Mouse (Mus musculus) heart, embryonic 16.5 days (tissue): ENCODE measurements around the gene Thsd7b. TPM values are rescaled to one million over a fixed set of nuclear protein-coding genes. Genes with fewer than 3 reads are reported as not detected.
"Not testable (repeated sequence)": the region's sequence is repeated elsewhere in the genome, so short reads cannot be mapped to it uniquely, and the experiment has no call there.

Source experiments
- ATAC-seq: fragments of 200-750 bp; cut with Nextera tagmentation; replicated peaks from 2 replicates; pipeline ENCODE4 v1.8.0; 2017; ENCODE audit warnings: moderate number of reproducible peaks; ENCODE audit not compliant: insufficient read depth, low FRiP score; ENCODE audit errors: extremely low read depth
- H3K27ac ChIP-seq: fragments of 300-500 bp; sonication (generic); 2 replicates; pipeline ENCODE4 v1.5.1; 2014; ENCODE audit warnings: mild to moderate bottlenecking, low read length, control low read depth, moderate library complexity
- H3K27me3 ChIP-seq: fragments of 300-500 bp; sonication (generic); 2 replicates; pipeline ENCODE4 v1.6.1; 2014; ENCODE audit warnings: low read length, mixed read lengths; ENCODE audit not compliant: control insufficient read depth, insufficient read depth
- H3K36me3 ChIP-seq: fragments of 300-500 bp; sonication (generic); 2 replicates; pipeline ENCODE4 v1.6.1; 2014; ENCODE audit not compliant: control insufficient read depth, insufficient read depth
- H3K4me1 ChIP-seq: fragments of 300-500 bp; sonication (generic); 2 replicates; pipeline ENCODE4 v1.6.1; 2014; ENCODE audit warnings: low read length, mixed read lengths; ENCODE audit not compliant: control insufficient read depth, insufficient read depth
- H3K4me2 ChIP-seq: fragments of 300-500 bp; sonication (generic); 2 replicates; pipeline ENCODE4 v1.6.1; 2014; ENCODE audit warnings: low read depth, mild to moderate bottlenecking, control low read depth, low read length
- H3K4me3 ChIP-seq: fragments of 300-500 bp; sonication (generic); 2 replicates; pipeline ENCODE4 v1.5.1; 2014; ENCODE audit warnings: mild to moderate bottlenecking, control low read depth, low read length
- H3K9ac ChIP-seq: fragments of 300-500 bp; sonication (generic); 2 replicates; pipeline ENCODE4 v1.6.1; 2014; ENCODE audit warnings: low read length, control low read depth
- H3K9me3 ChIP-seq: fragments of 300-500 bp; sonication (generic); replicated peaks from 2 replicates; pipeline ENCODE4 v1.6.1; 2016; ENCODE audit warnings: low read length; ENCODE audit not compliant: control insufficient read depth
- WGBS: fragments of 180-500 bp; shearing (Covaris S2); extraction: QIAGEN DNeasy Blood & Tissue Kit; methylation state at CpG from one replicate; pipeline ENCODE4 v1.1.7; 2014; 5-methylcytosine and 5-hydroxymethylcytosine counted together
- polyA plus RNA-seq: library from polyadenylated mRNA; unstranded; fragments of >200 nt; fragmentation: Nextera tagmentation; extraction: Ambion mirVana; gene quantifications from 2 replicates; pipeline ENCODE4 v1.2.1, GENCODE M21; 2015

The Thsd7b gene
- polyA plus RNA-seq, 1 experiment from 2014 or later: 1.7 TPM

DNA sequence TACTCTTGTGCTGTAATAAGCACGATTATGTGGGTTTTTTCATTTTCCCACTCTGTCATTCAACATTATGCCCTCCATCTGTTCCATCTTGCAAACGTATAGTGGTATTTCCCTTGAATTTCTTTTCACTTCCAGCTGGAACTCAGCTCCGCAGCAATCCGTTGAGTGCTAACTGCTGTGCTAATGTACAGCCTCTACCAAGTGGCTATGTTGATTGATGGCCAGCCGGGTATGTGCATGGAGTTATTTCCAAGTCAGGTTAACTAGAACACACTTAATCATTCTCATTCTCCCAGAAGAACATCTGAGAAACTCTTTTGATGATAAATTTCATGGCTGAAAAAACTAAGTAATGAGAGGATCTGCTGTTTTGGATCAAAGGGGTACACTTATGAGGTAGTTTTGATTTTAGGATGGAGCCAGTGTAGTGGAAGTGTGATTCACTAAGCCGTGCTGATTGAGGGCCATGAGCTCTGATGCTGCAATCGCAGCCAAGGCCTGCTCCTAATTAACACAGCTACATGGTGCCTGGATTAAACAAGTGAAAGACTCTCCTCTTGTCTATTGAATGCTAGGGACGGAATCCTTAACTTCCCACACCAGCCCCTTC lies 371.3 kb downstream of the Thsd7b start:
- Histone ChIP-seq H3K4me2 (no peak overlapping the region), H3K27me3 (no peaks in the 10 kb centered on the region), H3K36me3 (no peaks in the 10 kb centered on the region), H3K27ac (no peak overlapping the region), H3K4me3 (no peak overlapping the region), H3K9me3 (no peaks in the 10 kb centered on the region), H3K4me1 (no peaks in the 10 kb centered on the region), H3K9ac (no peak overlapping the region)
- ATAC-seq: no peak
- whole genome bisulfite sequencing: 69% methylated on average over 8 of the region's 8 CpGs

DNA sequence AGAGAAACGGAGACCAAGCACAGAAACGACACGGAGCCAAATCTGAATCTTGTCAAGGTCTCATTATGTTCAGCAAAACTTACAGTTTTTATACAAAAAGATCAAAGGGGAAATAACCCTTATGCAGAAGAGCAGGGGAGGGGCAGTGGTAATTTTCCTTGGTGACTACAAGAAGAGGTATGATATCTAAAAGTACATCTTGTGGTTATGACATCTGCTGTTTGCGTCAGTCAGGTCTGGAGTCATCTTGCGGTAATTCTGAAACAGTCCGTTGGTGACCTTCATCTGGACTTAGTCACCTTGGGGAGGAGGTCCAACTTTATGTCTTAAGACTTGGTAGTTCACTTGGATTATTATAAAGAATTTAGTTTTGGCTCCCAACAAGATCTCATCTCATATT lies 378.3 kb downstream of the Thsd7b start:
- not testable (repeated sequence) for H3K27ac ChIP-seq, H3K4me2 ChIP-seq, H3K4me1 ChIP-seq, ATAC-seq, H3K27me3 ChIP-seq, H3K4me3 ChIP-seq, H3K36me3 ChIP-seq, H3K9me3 ChIP-seq, H3K9ac ChIP-seq
- WGBS: 83% methylated on average over 6 of the region's 6 CpGs

DNA sequence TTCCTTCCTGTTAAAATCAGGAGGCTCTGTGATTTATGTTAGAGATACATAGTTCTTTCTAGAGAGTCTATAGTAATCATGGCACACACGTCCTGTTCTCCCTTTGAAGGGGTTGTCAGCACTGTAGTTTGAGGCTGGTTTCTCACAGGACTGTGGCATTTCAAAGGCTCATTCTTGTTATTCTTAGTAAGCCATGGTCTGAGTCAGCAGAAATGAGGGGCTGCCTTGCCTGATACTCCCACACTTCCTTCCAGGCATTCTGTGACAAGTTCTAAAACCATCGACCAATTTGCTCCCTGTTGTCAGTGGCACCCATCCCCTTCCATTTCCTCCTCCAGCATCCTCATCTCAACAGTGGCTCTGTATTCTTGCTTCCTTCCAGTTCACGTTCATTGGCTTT lies 384.9 kb downstream of the Thsd7b start:
- Histone ChIP-seq H3K4me1 (no peaks in the 10 kb centered on the region), H3K27ac (no peak overlapping the region), H3K4me3 (no peak overlapping the region), H3K4me2 (no peak overlapping the region), H3K9me3 (no peaks in the 10 kb centered on the region), H3K9ac (no peak overlapping the region), H3K27me3 (no peaks in the 10 kb centered on the region), H3K36me3 (no peaks in the 10 kb centered on the region)
- no peak for ATAC-seq
- WGBS: 27% methylated on average over 3 of the region's 3 CpGs

DNA sequence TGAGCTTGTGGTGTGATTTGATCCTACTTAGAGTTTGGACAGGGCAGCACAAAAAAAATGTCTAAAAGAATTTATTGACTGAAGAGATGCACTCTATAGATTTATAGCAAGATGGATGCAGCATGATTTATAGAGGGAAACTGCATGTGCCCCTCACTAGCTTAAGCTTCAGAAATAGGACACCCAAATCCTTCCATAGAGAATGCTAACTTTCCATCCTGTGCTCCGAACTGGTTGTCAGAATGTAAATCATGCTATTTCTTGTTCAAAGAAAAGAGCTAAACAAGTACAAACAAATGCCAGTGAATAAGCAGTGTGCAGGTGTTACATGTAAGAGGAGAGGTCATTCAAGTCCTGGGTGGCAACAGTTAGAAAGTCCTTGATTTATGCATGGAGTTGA lies 402.8 kb downstream of the Thsd7b start:
- no peak overlapping the region for H3K4me2 ChIP-seq
- H3K27ac ChIP-seq: no peak overlapping the region
- no peaks in the 10 kb centered on the region for H3K36me3 ChIP-seq
- no peaks in the 10 kb centered on the region for H3K4me1 ChIP-seq
- no peaks in the 10 kb centered on the region for H3K27me3 ChIP-seq
- 72% methylated on average over 1 of the region's 1 CpGs for WGBS
- no peaks in the 10 kb centered on the region for H3K9me3 ChIP-seq
- H3K4me3 ChIP-seq: no peak overlapping the region
- ATAC-seq: no peak
- H3K9ac ChIP-seq: no peak overlapping the region

DNA sequence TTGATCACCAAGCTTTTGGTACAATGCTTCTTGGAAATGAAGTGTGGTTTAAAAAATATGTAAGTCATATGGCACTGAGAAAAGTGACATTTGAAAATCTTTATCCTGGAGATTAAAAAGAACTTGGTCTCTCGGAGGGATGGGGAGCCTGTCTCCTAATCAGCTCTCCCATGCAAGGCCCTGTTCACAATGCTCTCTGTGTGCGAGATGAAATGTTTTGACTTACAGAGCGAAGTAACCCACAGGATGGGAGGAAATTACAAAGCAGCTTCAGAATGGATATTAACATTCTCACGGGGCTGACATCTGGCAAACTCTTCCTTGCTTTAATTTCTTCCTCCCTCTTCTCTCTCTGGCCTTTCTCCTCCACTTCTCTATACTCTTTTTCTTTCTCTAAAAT lies 405.7 kb downstream of the Thsd7b start:
- Histone ChIP-seq H3K36me3 (no peaks in the 10 kb centered on the region), H3K27me3 (no peaks in the 10 kb centered on the region), H3K4me2 (no peak overlapping the region), H3K4me3 (no peak overlapping the region), H3K9ac (no peak overlapping the region), H3K4me1 (no peaks in the 10 kb centered on the region), H3K9me3 (no peaks in the 10 kb centered on the region), H3K27ac (no peak overlapping the region)
- WGBS: 55% methylated on average over 4 of the region's 4 CpGs
- no peak for ATAC-seq

DNA sequence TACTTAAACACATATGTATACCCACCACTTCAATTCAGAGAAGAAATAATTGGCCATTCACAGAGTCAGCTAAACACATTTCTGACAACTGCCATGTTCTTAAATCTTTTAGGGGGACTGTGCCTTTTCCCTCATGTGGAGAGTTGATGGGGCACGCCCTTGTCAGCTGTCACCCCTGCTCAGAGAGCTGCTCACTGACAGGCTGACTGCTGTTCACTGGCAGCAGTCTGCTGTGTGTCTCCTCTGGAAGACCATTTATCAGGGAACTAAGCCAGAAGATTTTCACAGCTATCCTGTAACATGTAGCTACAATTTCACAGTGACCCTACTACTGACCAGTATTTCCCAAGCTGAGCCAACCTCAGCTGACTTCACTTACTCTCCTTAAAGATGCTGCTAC lies 432.6 kb downstream of the Thsd7b start:
- 48% methylated on average over 1 of the region's 1 CpGs for WGBS
- no peak for ATAC-seq

DNA sequence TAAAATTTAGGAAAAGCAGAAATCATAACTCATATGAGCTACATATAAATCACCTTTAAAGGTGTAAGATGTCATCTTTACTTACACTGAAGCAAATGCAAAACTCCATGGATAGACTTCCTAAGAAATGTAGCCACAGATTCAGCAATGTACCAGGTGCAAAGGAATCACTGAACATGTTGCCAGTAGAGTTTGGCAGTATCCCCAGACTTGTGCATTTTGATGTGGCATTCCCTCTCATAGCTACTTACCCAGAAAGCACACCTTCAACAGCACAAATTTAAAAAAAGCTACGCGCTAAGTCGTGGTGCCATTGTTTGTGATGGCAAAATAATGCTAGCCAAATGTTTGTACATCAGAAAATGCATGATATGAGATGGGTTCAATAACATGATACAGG lies 439.6 kb downstream of the Thsd7b start:
- no peaks in the 10 kb centered on the region for H3K36me3 ChIP-seq

More for the DNA sequence above, 432.6 kb downstream of the Thsd7b start:
- no peak overlapping the region for H3K27ac ChIP-seq
- H3K36me3 ChIP-seq: no peaks in the 10 kb centered on the region
- no peaks in the 10 kb centered on the region for H3K27me3 ChIP-seq
- no peak overlapping the region for H3K9ac ChIP-seq
- H3K4me2 ChIP-seq: no peak overlapping the region
- H3K4me1 ChIP-seq: no peaks in the 10 kb centered on the region
- H3K9me3 ChIP-seq: no peaks in the 10 kb centered on the region
- no peak overlapping the region for H3K4me3 ChIP-seq

DNA sequence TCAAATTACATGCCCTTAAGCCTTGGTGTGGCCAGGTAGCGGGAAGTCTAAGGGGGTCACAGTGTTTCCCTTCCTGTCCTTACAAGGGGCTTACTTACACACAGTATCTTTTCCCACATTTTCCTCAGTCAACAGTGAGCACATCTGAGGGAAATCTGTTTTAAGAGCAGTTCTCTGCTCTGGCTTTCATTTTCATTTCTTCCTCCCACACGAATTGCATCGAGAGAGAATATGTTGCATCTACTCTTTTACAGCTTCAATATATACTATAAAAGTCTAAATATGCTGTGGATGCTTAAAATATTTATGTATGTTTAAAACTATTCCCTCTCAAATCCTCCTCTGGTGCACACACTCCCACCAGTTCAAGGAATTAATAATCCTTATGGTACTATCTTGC lies 440.5 kb downstream of the Thsd7b start:
- 75% methylated on average over 3 of the region's 3 CpGs for WGBS
- H3K9me3 ChIP-seq: no peaks in the 10 kb centered on the region
- no peaks in the 10 kb centered on the region for H3K36me3 ChIP-seq
- H3K27me3 ChIP-seq: no peaks in the 10 kb centered on the region
- no peak for ATAC-seq
- no peak overlapping the region for H3K9ac ChIP-seq
- no peak overlapping the region for H3K4me3 ChIP-seq
- H3K27ac ChIP-seq: no peak overlapping the region
- no peaks in the 10 kb centered on the region for H3K4me1 ChIP-seq
- H3K4me2 ChIP-seq: no peak overlapping the region

More for the DNA sequence above, 439.6 kb downstream of the Thsd7b start:
- Histone ChIP-seq H3K4me1 (no peaks in the 10 kb centered on the region), H3K4me3 (no peak overlapping the region), H3K9me3 (no peaks in the 10 kb centered on the region), H3K9ac (no peak overlapping the region), H3K4me2 (no peak overlapping the region), H3K27ac (no peak overlapping the region), H3K27me3 (no peaks in the 10 kb centered on the region)
- no peak for ATAC-seq
- WGBS: 89% methylated on average over 3 of the region's 3 CpGs

DNA sequence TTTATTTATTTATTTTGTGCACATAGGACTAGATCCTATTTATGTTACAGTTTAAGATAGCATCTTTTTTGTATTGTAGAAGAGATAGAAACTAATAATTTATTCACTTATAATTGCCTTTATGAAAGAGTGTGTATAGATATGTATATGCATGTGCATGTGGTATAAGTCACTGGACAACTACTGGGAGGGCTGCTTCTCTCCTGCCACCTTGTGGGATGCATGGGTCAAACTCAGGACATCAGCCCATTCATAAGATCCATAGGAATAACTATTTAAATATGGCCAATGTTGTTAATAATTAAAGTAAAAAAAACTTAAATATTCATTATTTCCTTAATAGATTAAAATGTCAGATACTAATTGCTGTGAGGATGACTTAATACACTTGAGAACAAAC lies 446.5 kb downstream of the Thsd7b start:
- H3K27me3 ChIP-seq: no peaks in the 10 kb centered on the region
- no peak for ATAC-seq

More for the DNA sequence above, 446.5 kb downstream of the Thsd7b start:
- H3K9ac ChIP-seq: no peak overlapping the region
- no peaks in the 10 kb centered on the region for H3K4me1 ChIP-seq
- no peaks in the 10 kb centered on the region for H3K9me3 ChIP-seq
- H3K36me3 ChIP-seq: no peaks in the 10 kb centered on the region
- no peak overlapping the region for H3K4me2 ChIP-seq
- H3K27ac ChIP-seq: no peak overlapping the region
- no peak overlapping the region for H3K4me3 ChIP-seq
